Mouse (Mus musculus) heart, postnatal 10 days (tissue): Measurements from ENCODE around the gene Hint2. TPM values are rescaled to one million over a fixed set of nuclear protein-coding genes. Genes with fewer than 3 reads are reported as not detected.

Experiments
- DNase-seq, 2 experiments: peaks; one replicate each; pipeline ENCODE4 v3.0.0; 2021
- intact Hi-C: fragments of 180-260 bp; cut with DNase I; formaldehyde crosslinking; loops from one replicate; pipeline ENCODE4 v1.15.1; 2025
- total RNA-seq, 2 experiments: library from RNA; stranded (reverse); gene quantifications; 2 replicates each; pipeline ENCODE4 v1.2.3; 2021

The Hint2 gene
- total RNA-seq, 2 experiments from 2014 or later = 110 to 112 TPM

- intact Hi-C loops = loop anchor here (2.0 kb wide), 2 partner anchors 26 to 68 kb away; partner anchors contain the start of gene Npr2
- no peak for DNase-seq
Measured at GRCm38 (mm10) chr4:43657146-43657545, 880 bp upstream of the Hint2 start.

- DNase-seq = peak in 1 of 2 experiments; percentile 20
- intact Hi-C loops = loop anchor here (2.0 kb wide), 2 partner anchors 25 to 67 kb away; partner anchors contain the start of gene Npr2
Measured at GRCm38 (mm10) chr4:43655656-43656338, 469 bp downstream of the Hint2 start.

GRCm38 (mm10) chr4:43653161-43654015, 2.9 kb downstream of the Hint2 start, which contains the start of gene Spag8:
Spag8 (minus strand) TSS chr4:43653594.
- intact Hi-C loops = no loop called here

GRCm38 (mm10) chr4:43652726-43653125, 3.5 kb downstream of the Hint2 start:
- intact Hi-C loops = no loop called here

More at GRCm38 (mm10) chr4:43653161-43654015, 2.9 kb downstream of the Hint2 start, which contains the start of gene Spag8:
- DNase-seq = peak in 1 of 2 experiments; percentile 38

GRCm38 (mm10) chr4:43649783-43650182, 6.5 kb downstream of the Hint2 start:
- intact Hi-C loops = no loop called here

More at GRCm38 (mm10) chr4:43652726-43653125, 3.5 kb downstream of the Hint2 start:
- DNase-seq = no peak

GRCm38 (mm10) chr4:43640491-43640890, 15.8 kb downstream of the Hint2 start:
- intact Hi-C loops = no loop called here
- DNase-seq = no peak

More at GRCm38 (mm10) chr4:43649783-43650182, 6.5 kb downstream of the Hint2 start:
- no peak for DNase-seq

GRCm38 (mm10) chr4:43640076-43640475, 16.2 kb downstream of the Hint2 start:
- intact Hi-C loops = no loop called here
- no peak for DNase-seq

GRCm38 (mm10) chr4:43636751-43637150, 19.5 kb downstream of the Hint2 start:
- DNase-seq = no peak
- intact Hi-C loops = no loop called here

GRCm38 (mm10) chr4:43634621-43635374, 21.5 kb downstream of the Hint2 start:
- no peak for DNase-seq
- intact Hi-C loops = no loop called here

GRCm38 (mm10) chr4:43633736-43634135, 22.5 kb downstream of the Hint2 start:
- intact Hi-C loops = no loop called here
- no peak for DNase-seq

- intact Hi-C loops = no loop called here
Measured at GRCm38 (mm10) chr4:43633296-43633695, 23.0 kb downstream of the Hint2 start.

GRCm38 (mm10) chr4:43631956-43632920, 24.0 kb downstream of the Hint2 start:
- DNase-seq = peak; percentile 40 to 53
- intact Hi-C loops = loop anchor here (2.0 kb wide), 1 partner anchor 25 kb away; the partner anchor contains the start of gene Hint2

More at GRCm38 (mm10) chr4:43633296-43633695, 23.0 kb downstream of the Hint2 start:
- DNase-seq = no peak

GRCm38 (mm10) chr4:43631046-43631955, 25.0 kb downstream of the Hint2 start, which contains the start of gene Npr2:
Npr2 (plus strand) TSS chr4:43631935.
- DNase-seq = peak; percentile 73 to 74
- intact Hi-C loops = loop anchor here (2.0 kb wide), 1 partner anchor 26 kb away; the partner anchor contains the start of gene Hint2

- intact Hi-C loops = loop anchor here (1.0 to 2.0 kb wide), 3 partner anchors 26 to 82 kb away; partner anchors contain the start of gene Hint2
- peak in 1 of 2 experiments; percentile 45 for DNase-seq
Measured at GRCm38 (mm10) chr4:43630671-43631045, 25.6 kb downstream of the Hint2 start.

GRCm38 (mm10) chr4:43630030-43630581, 26.2 kb downstream of the Hint2 start:
- DNase-seq = peak; percentile 91 to 92
- intact Hi-C loops = loop anchor here (1.0 to 2.0 kb wide), 3 partner anchors 27 to 82 kb away; partner anchors contain the start of gene Hint2

GRCm38 (mm10) chr4:43629106-43629817, 27.0 kb downstream of the Hint2 start:
- intact Hi-C loops = loop anchor here (10.0 kb wide), 1 partner anchor 236 kb away; no protein-coding TSS in a partner anchor
- DNase-seq = no peak
